Mouse (Mus musculus) lung, postnatal 25 days (tissue): ENCODE results near the gene Hnrnpll.

Experiments used
- DNase-seq: peaks from one replicate; pipeline ENCODE4 v3.0.0; 2022; ENCODE audit warnings: low spot score

Gene Hnrnpll

GRCm38 (mm10) chr17:79999631-80000030, 62.5 kb downstream of the Hnrnpll start:
- no peak for DNase-seq

GRCm38 (mm10) chr17:79998986-79999385, 63.1 kb downstream of the Hnrnpll start:
- DNase-seq = no peak

- DNase-seq = no peak
Measured at GRCm38 (mm10) chr17:79995091-79995691, 66.9 kb downstream of the Hnrnpll start.

GRCm38 (mm10) chr17:79992114-79992513, 70.0 kb downstream of the Hnrnpll start:
- DNase-seq = no peak

GRCm38 (mm10) chr17:79991166-79991958, 70.8 kb downstream of the Hnrnpll start:
- no peak for DNase-seq

GRCm38 (mm10) chr17:79990161-79990560, 72.0 kb downstream of the Hnrnpll start:
- DNase-seq = no peak

GRCm38 (mm10) chr17:79984450-79984849, 77.7 kb downstream of the Hnrnpll start:
- no peak for DNase-seq

GRCm38 (mm10) chr17:79982955-79983529, 79.1 kb downstream of the Hnrnpll start:
- no peak for DNase-seq

GRCm38 (mm10) chr17:79982548-79982947, 79.6 kb downstream of the Hnrnpll start:
- DNase-seq = no peak

GRCm38 (mm10) chr17:79981758-79982481, 80.2 kb downstream of the Hnrnpll start:
- DNase-seq = no peak

GRCm38 (mm10) chr17:79981348-79981747, 80.8 kb downstream of the Hnrnpll start:
- DNase-seq = no peak

GRCm38 (mm10) chr17:79980421-79981120, 81.6 kb downstream of the Hnrnpll start:
- no peak for DNase-seq
